Mouse (Mus musculus) spleen, postnatal 36 days (tissue): ENCODE results near the gene Exph5.

ENCODE experiments used
- DNase-seq, 2 experiments: peaks; one replicate each; pipeline ENCODE4 v3.0.0; 2022; ENCODE audit warnings: low spot score in 2 of 2, mixed read lengths in 1 of 2

Exph5 gene

DNA sequence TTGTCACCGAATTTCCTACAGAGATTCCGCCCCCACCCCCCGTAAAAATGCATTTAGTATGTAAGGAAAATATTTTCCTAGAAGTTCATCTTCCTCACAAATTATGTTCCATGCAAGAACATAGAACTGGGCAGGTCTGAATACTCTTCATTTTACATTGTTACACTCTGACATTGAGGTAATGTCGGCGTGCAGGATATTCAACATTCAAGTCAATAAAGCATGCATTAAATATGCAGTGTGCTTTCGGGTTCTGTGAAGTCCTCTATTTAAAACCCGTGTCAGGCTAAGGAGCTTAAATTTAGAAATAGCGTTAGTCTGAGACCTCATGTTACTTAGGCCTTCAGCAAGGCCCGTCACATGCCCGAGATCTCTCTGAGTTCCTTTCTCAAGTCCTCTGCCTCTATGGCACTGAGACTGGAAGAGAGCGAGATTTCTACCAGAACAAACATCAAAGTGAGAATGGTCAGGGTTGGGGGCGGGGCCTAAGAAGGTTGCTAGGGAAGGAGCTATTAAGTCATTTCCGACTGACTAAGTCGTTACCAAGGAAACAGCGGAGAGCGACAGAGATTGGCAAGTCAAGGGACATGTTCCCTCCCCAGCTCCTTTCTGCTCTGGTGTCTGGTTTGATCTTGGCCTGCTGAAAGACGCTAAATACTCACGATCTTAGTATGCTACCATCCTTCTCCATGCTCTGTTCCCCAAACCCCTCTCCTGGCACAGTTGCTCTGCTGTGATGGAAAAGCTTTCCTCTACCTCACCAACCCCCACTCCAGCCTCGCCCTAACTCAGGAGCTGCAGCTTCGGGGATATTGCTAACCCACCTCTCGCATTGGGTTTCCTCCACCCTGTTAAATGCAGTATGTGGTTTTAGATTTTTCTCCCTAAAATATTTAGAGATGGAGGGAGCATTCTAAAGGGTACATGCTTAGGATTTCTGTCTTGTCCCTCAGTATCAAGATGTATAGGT, 103.6 kb downstream of the Exph5 start:
- peak; percentile 79 to 84 for DNase-seq

DNA sequence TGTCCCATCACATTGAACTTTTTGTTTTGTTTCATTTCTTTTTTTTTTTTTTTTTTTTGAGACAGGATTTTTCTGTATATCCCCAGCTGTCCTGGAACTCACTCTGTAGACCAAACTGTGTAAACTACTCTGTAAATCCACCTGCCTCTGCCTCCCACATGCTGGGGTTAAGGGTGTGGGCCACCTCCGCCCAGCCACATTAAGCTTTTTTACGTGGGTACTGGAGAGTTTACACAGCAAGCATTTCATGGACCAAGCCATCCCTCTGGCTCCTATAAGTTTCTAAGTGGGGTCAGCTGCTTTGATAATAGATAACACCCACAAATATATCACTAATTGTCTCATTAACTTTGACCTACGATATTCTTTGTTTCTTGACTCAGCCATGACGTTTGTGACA, 107.1 kb downstream of the Exph5 start:
- DNase-seq = no peak

DNA sequence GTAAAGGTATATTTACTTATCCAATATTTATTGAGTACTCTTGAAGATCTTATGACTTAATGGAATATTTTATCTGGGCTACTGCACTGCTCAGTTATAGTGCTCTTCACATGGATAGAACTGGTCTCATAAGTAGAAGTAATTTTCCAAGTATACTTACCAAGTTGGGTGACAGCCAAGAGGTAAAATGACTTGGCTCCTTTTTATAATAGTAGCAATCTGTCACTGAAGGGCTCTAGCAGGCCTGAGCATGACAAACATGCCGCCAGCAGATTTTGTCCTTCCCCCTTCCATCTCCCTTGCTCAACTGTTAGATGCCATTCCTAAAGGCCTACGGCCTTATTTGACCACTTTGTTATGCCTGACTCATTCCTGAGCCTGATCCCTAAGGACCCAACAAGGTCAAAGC, 107.5 kb downstream of the Exph5 start:
- DNase-seq = no peak

DNA sequence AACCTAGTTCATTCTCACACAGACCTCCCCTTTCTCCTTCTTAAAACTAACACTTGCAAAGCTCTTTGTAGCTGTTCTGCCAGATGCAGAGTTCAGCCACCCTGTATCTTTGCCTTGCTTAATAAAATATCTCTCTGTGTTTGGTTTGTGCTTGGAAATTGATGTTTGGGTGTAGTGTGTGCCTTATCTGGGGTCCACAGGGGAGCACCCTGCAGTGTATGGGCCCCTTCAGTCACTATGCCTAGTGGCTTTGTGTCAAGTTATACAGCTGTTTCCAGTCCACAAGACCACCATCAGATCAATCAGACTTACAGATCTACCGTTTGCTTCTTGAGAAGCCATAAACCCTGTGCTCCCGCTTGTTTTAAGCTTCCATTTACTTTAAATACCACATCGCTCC, 108.0 kb downstream of the Exph5 start:
- no peak for DNase-seq

GRCm38 (mm10) chr9:53422133-53422896, 120.8 kb downstream of the Exph5 start:
- DNase-seq = peak in 1 of 2 experiments; percentile 14

- DNase-seq = no peak
Measured at GRCm38 (mm10) chr9:53426726-53427125, 125.3 kb downstream of the Exph5 start.
